Mouse (Mus musculus) retina, embryonic 14.5 days (tissue): ENCODE results near the gene Pla1a.
A peak's percentile ranks its signal among the peaks of the same experiment; 100 is the strongest.

Experiments used
- DNase-seq: peaks from one replicate; pipeline ENCODE4 v3.0.0-alpha.2; 2015; ENCODE audit warnings: low spot score

The Pla1a gene

GRCm38 (mm10) chr16:38389284-38389893 lies 43.6 kb downstream of the Pla1a start:
- DNase-seq = no peak

GRCm38 (mm10) chr16:38388757-38389156 lies 44.2 kb downstream of the Pla1a start:
- no peak for DNase-seq

- no peak for DNase-seq
Measured at GRCm38 (mm10) chr16:38387389-38387788, 45.6 kb downstream of the Pla1a start.

- DNase-seq = no peak
Measured at GRCm38 (mm10) chr16:38385700-38386099, 47.2 kb downstream of the Pla1a start.

GRCm38 (mm10) chr16:38385184-38385634 lies 47.7 kb downstream of the Pla1a start:
- no peak for DNase-seq

GRCm38 (mm10) chr16:38383683-38384082 lies 49.3 kb downstream of the Pla1a start:
- DNase-seq = no peak

- DNase-seq = no peak
Measured at GRCm38 (mm10) chr16:38379926-38380325, 53.0 kb downstream of the Pla1a start.

GRCm38 (mm10) chr16:38379493-38379892 lies 53.5 kb downstream of the Pla1a start:
- no peak for DNase-seq

GRCm38 (mm10) chr16:38379088-38379487 lies 53.9 kb downstream of the Pla1a start:
- no peak for DNase-seq

- no peak for DNase-seq
Measured at GRCm38 (mm10) chr16:38378591-38378990, 54.4 kb downstream of the Pla1a start.

- DNase-seq = no peak
Measured at GRCm38 (mm10) chr16:38377546-38377945, 55.4 kb downstream of the Pla1a start.

- DNase-seq = no peak
Measured at GRCm38 (mm10) chr16:38376841-38377249, 56.1 kb downstream of the Pla1a start.

GRCm38 (mm10) chr16:38376163-38376840 lies 56.6 kb downstream of the Pla1a start:
- DNase-seq = peak; percentile 69

- no peak for DNase-seq
Measured at GRCm38 (mm10) chr16:38375182-38375581, 57.8 kb downstream of the Pla1a start.

- DNase-seq = no peak
Measured at GRCm38 (mm10) chr16:38374379-38375140, 58.4 kb downstream of the Pla1a start.

- no peak for DNase-seq
Measured at GRCm38 (mm10) chr16:38373941-38374340, 59.0 kb downstream of the Pla1a start.

- DNase-seq = no peak
Measured at GRCm38 (mm10) chr16:38373439-38373838, 59.5 kb downstream of the Pla1a start.

GRCm38 (mm10) chr16:38372876-38373275 lies 60.1 kb downstream of the Pla1a start:
- no peak for DNase-seq

GRCm38 (mm10) chr16:38371705-38372296 lies 61.1 kb downstream of the Pla1a start:
- no peak for DNase-seq

GRCm38 (mm10) chr16:38370633-38371374 lies 62.1 kb downstream of the Pla1a start:
- DNase-seq = no peak

GRCm38 (mm10) chr16:38369992-38370484 lies 62.9 kb downstream of the Pla1a start:
- no peak for DNase-seq

- no peak for DNase-seq
Measured at GRCm38 (mm10) chr16:38369431-38369830, 63.5 kb downstream of the Pla1a start.
